Mouse (Mus musculus) erythroblast, embryonic 14.5 days (primary cell): ENCODE measurements around the gene Shc4.

Source experiments
- GATA1 ChIP-seq: IDR thresholded peaks from 2 replicates; pipeline ENCODE4 v1.6.1; 2012; ENCODE audit warnings: low read length, inconsistent platforms, mixed read lengths
- TAL1 ChIP-seq: IDR thresholded peaks from 3 replicates; pipeline ENCODE4 v1.6.1; 2012; ENCODE audit warnings: low read length, inconsistent platforms, mixed read lengths

GRCm38 (mm10) chr2:125661156-125661555 lies 62.8 kb downstream of the Shc4 start:
- TF ChIP-seq TAL1 (no peak), GATA1 (no peak)
